Mouse (Mus musculus) kidney, embryonic 16.5 days (tissue): Measurements from ENCODE around the gene Oprd1. TPM values are rescaled to one million over a fixed set of nuclear protein-coding genes. Genes with fewer than 3 reads are reported as not detected.

Experiments used
- ATAC-seq: fragments of 200-750 bp; cut with Nextera tagmentation; 2 replicates; pipeline ENCODE4 v1.8.0; 2017; ENCODE audit warnings: moderate TSS enrichment; ENCODE audit not compliant: low FRiP score, low TSS enrichment
- H3K27ac ChIP-seq: fragments of 300-500 bp; sonication (generic); 2 replicates; pipeline ENCODE4 v1.5.1; 2014; ENCODE audit warnings: low read length
- H3K27me3 ChIP-seq: fragments of 300-500 bp; sonication (generic); 2 replicates; pipeline ENCODE4 v1.6.1; 2014; ENCODE audit warnings: low read length, control low read depth, mixed read lengths; ENCODE audit not compliant: insufficient read depth
- H3K36me3 ChIP-seq: fragments of 300-500 bp; sonication (generic); 2 replicates; pipeline ENCODE4 v1.6.1; 2014; ENCODE audit warnings: low read length, control low read depth, mixed read lengths; ENCODE audit not compliant: insufficient read depth
- H3K4me1 ChIP-seq: fragments of 300-500 bp; sonication (generic); 2 replicates; pipeline ENCODE4 v1.6.1; 2014; ENCODE audit warnings: low read length, control low read depth, mixed read lengths; ENCODE audit not compliant: insufficient read depth
- H3K4me2 ChIP-seq: fragments of 300-500 bp; sonication (generic); replicated peaks from 2 replicates; pipeline ENCODE4 v1.6.1; 2014; ENCODE audit warnings: low read depth, low read length
- H3K4me3 ChIP-seq: fragments of 300-500 bp; sonication (generic); 2 replicates; pipeline ENCODE4 v1.5.1; 2014; ENCODE audit warnings: mild to moderate bottlenecking, low read length
- H3K9ac ChIP-seq: fragments of 300-500 bp; sonication (generic); replicated peaks from 2 replicates; pipeline ENCODE4 v1.6.1; 2014; ENCODE audit warnings: low read length
- H3K9me3 ChIP-seq: fragments of 300-500 bp; sonication (generic); 2 replicates; pipeline ENCODE4 v1.6.1; 2016; ENCODE audit warnings: low read length, control low read depth
- WGBS: fragments of 180-500 bp; shearing (Covaris S2); extraction: QIAGEN DNeasy Blood & Tissue Kit; methylation state at CpG from one replicate; pipeline ENCODE4 v1.1.7; 2014; 5-methylcytosine and 5-hydroxymethylcytosine counted together
- polyA plus RNA-seq: library from polyadenylated mRNA; unstranded; fragments of >200 nt; fragmentation: Nextera tagmentation; extraction: Ambion mirVana; gene quantifications from 2 replicates; pipeline ENCODE4 v1.2.1, GENCODE M21; 2015

Oprd1 gene
- polyA plus RNA-seq, 1 experiment from 2014 or later, result 0.19 TPM

DNA sequence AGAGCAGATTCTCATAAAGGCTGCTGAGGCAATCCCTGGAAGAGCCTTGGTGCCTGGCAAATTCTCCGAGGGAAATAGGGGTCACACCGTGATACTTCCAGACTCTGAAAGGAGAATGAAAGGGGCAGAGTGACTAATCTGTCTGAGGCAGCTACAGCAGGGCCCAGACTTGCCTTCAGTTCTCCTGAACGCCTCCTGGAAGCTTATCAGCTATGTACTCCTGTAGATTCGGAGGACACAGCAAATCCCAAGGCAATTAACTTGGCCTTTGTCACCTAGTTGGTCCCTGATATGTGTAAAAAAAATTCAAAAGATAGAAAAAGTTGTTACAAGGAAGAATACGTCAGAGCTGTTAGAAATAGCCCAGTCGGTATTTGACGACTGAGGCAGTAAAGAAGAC lies 49.2 kb downstream of the Oprd1 start:
- no peak overlapping the region for H3K4me3 ChIP-seq
- H3K4me2 ChIP-seq, result no peak overlapping the region
- 79% methylated on average over 7 of the region's 7 CpGs for WGBS
- no peak for ATAC-seq
- no peaks in the 10 kb centered on the region for H3K4me1 ChIP-seq
- H3K9me3 ChIP-seq, result no peaks in the 10 kb centered on the region
- H3K9ac ChIP-seq, result no peak overlapping the region
- H3K36me3 ChIP-seq, result no peaks in the 10 kb centered on the region
- no peak overlapping the region for H3K27ac ChIP-seq
- no peaks in the 10 kb centered on the region for H3K27me3 ChIP-seq

DNA sequence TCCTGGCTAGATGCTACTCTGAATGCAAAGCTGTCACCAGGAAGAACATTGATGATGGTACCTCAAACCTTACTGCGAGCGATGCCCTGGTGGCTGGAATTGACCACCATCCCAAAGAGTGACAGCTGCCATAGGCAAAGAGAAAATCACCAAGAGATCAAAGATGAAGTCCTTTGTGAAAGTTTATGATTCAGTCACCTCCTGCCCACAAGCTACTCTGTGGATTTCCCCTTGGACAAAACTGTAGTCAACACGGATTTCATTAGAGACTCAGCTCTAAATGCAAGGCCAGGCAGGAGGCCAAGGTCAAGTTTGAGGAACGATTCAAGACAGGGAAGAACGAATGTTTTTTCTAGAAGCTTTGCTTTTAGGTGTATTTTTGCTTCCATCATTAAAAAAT lies 50.4 kb downstream of the Oprd1 start:
- no peak for ATAC-seq
- H3K9me3 ChIP-seq, result no peaks in the 10 kb centered on the region
- no peak overlapping the region for H3K9ac ChIP-seq
- H3K4me1 ChIP-seq, result no peaks in the 10 kb centered on the region
- WGBS, result 80% methylated on average over 5 of the region's 5 CpGs
- no peaks in the 10 kb centered on the region for H3K27me3 ChIP-seq
- no peak overlapping the region for H3K4me2 ChIP-seq
- H3K27ac ChIP-seq, result no peak overlapping the region
- no peak overlapping the region for H3K4me3 ChIP-seq
- H3K36me3 ChIP-seq, result no peaks in the 10 kb centered on the region

- ATAC-seq, result peak; percentile 69
- Histone ChIP-seq H3K4me2 (no peak overlapping the region), H3K4me3 (no peak overlapping the region), H3K4me1 (no peaks in the 10 kb centered on the region), H3K9me3 (no peaks in the 10 kb centered on the region), H3K27ac (no peak overlapping the region), H3K27me3 (no peaks in the 10 kb centered on the region), H3K9ac (no peak overlapping the region), H3K36me3 (no peaks in the 10 kb centered on the region)
- 69% methylated on average over 6 of the region's 6 CpGs for WGBS
These were observed 51.1 kb downstream of the Oprd1 start for GRCm38 (mm10) chr4:132093136-132093535.

- Histone ChIP-seq H3K9me3 (no peaks in the 10 kb centered on the region), H3K9ac (no peak overlapping the region), H3K4me1 (no peaks in the 10 kb centered on the region), H3K4me2 (no peak overlapping the region), H3K36me3 (no peaks in the 10 kb centered on the region), H3K27me3 (no peaks in the 10 kb centered on the region), H3K4me3 (no peak overlapping the region), H3K27ac (no peak overlapping the region)
- ATAC-seq, result 0 out of 2 replicates have a peak, but pooled peaks have one; percentile 31
- WGBS, result 17% methylated on average over 7 of the region's 7 CpGs
These were observed 55.4 kb downstream of the Oprd1 start for GRCm38 (mm10) chr4:132088921-132089320.

DNA sequence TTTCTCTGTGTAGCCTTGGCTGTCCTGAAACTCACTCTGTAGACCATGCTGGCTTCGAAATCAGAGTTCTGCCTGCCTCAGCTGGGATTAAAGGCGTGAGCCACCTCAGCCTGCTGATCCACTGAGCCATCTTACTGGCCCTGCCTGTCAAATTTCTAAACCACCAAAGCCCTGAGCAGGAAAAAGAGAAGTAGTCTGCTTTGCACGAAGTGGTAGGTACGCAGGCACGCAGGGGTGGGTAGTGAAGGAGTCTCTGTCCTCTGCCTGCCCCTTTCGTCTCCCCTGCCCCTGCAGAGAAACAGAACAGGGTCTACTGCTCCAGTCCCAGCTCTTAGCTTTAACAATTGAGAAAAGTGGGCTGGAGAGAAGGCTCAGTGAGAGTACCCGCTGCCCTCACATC lies 59.2 kb downstream of the Oprd1 start:
- Histone ChIP-seq H3K4me2 (no peak overlapping the region), H3K27ac (no peak overlapping the region), H3K9ac (no peak overlapping the region), H3K36me3 (no peaks in the 10 kb centered on the region), H3K4me3 (no peak overlapping the region), H3K27me3 (no peaks in the 10 kb centered on the region), H3K9me3 (no peaks in the 10 kb centered on the region), H3K4me1 (no peaks in the 10 kb centered on the region)
- WGBS, result 86% methylated on average over 7 of the region's 7 CpGs
- no peak for ATAC-seq

GRCm38 (mm10) chr4:132080492-132080983 lies 63.7 kb downstream of the Oprd1 start:
- no peak for ATAC-seq
- Histone ChIP-seq H3K4me2 (no peak overlapping the region), H3K27me3 (no peaks in the 10 kb centered on the region), H3K36me3 (no peaks in the 10 kb centered on the region), H3K9me3 (no peaks in the 10 kb centered on the region), H3K4me1 (peaks cover 15% of the 10 kb centered on the region), H3K4me3 (no peak overlapping the region), H3K27ac (no peak overlapping the region), H3K9ac (no peak overlapping the region)
- WGBS, result 56% methylated on average over 4 of the region's 4 CpGs

GRCm38 (mm10) chr4:132079555-132080275 lies 64.6 kb downstream of the Oprd1 start:
- Histone ChIP-seq H3K4me3 (no peak overlapping the region), H3K27me3 (no peaks in the 10 kb centered on the region), H3K4me1 (peaks cover 17% of the 10 kb centered on the region), H3K27ac (no peak overlapping the region), H3K9me3 (no peaks in the 10 kb centered on the region), H3K36me3 (no peaks in the 10 kb centered on the region), H3K9ac (no peak overlapping the region), H3K4me2 (no peak overlapping the region)
- WGBS, result 9% methylated on average over 19 of the region's 19 CpGs
- ATAC-seq, result no peak

- Histone ChIP-seq H3K9me3 (no peaks in the 10 kb centered on the region), H3K36me3 (no peaks in the 10 kb centered on the region), H3K4me2 (no peak overlapping the region), H3K27me3 (no peaks in the 10 kb centered on the region), H3K27ac (no peak overlapping the region), H3K4me1 (peaks cover 26% of the 10 kb centered on the region), H3K4me3 (no peak overlapping the region), H3K9ac (no peak overlapping the region)
- ATAC-seq, result no peak
- 65% methylated on average over 7 of the region's 7 CpGs for WGBS
These were observed 66.0 kb downstream of the Oprd1 start for GRCm38 (mm10) chr4:132078296-132078714.

GRCm38 (mm10) chr4:132077445-132077844 lies 66.8 kb downstream of the Oprd1 start:
- ATAC-seq, result no peak
- Histone ChIP-seq H3K9me3 (no peaks in the 10 kb centered on the region), H3K27ac (peak overlapping the region; percentile 28; the same call in 1 of the 2 replicates), H3K4me2 (no peak overlapping the region), H3K4me3 (no peak overlapping the region), H3K27me3 (no peaks in the 10 kb centered on the region), H3K9ac (no peak overlapping the region), H3K36me3 (no peaks in the 10 kb centered on the region), H3K4me1 (peaks cover 28% of the 10 kb centered on the region)
- 71% methylated on average over 7 of the region's 7 CpGs for WGBS
